Mouse (Mus musculus): ENCODE data around the gene Arhgef15. TPM values are rescaled to one million over a fixed set of nuclear protein-coding genes. Genes with fewer than 3 reads are reported as not detected.
"Not testable (repeated sequence)": the region's sequence is repeated elsewhere in the genome, so short reads cannot be mapped to it uniquely, and the experiment has no call there.

The Arhgef15 gene
- polyA plus RNA-seq (2015; fragmentation: Nextera tagmentation; extraction: Ambion mirVana), result 1.8 TPM in 2 replicates

DNA sequence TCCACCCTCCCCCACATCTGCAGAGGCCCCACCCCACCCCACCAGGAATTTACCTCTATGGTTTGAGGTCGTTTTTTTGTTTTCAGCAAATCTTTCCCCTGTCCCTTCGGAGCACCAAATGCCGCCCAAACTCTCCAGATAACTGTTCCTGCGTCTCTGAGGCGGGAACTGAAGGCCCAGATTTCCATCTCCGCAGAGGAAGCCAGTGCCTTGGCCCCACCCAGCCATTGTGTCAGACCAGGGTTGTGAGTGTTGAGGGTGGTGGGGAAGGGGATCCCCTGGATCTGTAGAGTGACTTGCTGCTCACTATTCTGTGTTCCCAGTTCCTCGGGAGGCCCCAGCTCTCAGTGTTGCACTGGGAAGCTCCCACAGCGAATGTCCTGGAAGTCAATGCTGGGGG lies at the start of gene Arhgef15:
Gene Arhgef15 (minus strand): TSS at position 173 of the 400 bp plus-strand sequence.
- H3K4me1 ChIP-seq (ENCODE audit: insufficient read depth), result peaks cover 8% of the 10 kb centered on the region
- peak within 1 kb of the TSS; percentile 24; the same call in 1 of the 2 replicates for H3K27ac ChIP-seq (ENCODE audit: low read depth)
- 55% methylated on average over 8 of the region's 8 CpGs for WGBS (ENCODE audit: insufficient replicate concordance)
- H3K4me2 ChIP-seq (ENCODE audit: low read depth, low read length), result peak within 1 kb of the TSS; percentile 35
- H3K9ac ChIP-seq (replicated peaks), result 0 out of 2 replicates have a peak within 1 kb of the TSS, but pooled peaks have one; percentile 16
- H3K9me3 ChIP-seq (ENCODE audit: low read length), result no peaks in the 10 kb centered on the region
- DNase-seq (no peak), ATAC-seq (no peak)
- 0 out of 2 replicates have a peak within 1 kb of the TSS, but pooled peaks have one; percentile 13 for H3K4me3 ChIP-seq (ENCODE audit: low read depth, low read length)
- H3K27me3 ChIP-seq (ENCODE audit: insufficient read depth, low read length), result peaks cover 35% of the 10 kb centered on the region
- H3K36me3 ChIP-seq (replicated peaks; ENCODE audit: insufficient read depth, low read length), result no peaks in the 10 kb centered on the region
- no peak for TF ChIP-seq CTCF (IDR thresholded peaks at IDR 0.05; ENCODE audit: low read depth)
- no peak for TF ChIP-seq EP300 (IDR thresholded peaks at IDR 0.05; ENCODE audit: low read depth)

DNA sequence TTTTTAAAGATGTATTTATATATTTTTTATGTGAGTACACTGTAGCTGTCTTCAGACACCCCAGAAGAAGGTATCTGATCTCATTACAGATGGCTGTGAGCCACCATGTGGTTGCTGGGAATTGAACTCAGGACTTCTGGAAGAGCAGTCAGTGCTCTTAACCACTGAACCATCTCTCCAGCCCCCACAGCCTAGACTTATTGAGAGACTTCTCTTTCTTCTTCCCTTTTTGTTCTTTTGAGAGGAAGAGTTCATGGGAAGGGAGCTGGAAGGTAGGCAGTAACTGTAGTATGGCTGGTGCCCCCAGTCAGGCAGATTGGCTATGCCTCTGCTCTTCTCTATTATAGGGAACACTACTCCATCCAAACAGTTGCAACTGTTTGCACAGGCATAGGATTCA lies 49.3 kb upstream of the Arhgef15 start:
- not testable (repeated sequence) for H3K27ac ChIP-seq (ENCODE audit: low read depth); H3K27me3 ChIP-seq (ENCODE audit: insufficient read depth, low read length); H3K9ac ChIP-seq (replicated peaks); ATAC-seq; DNase-seq; H3K9me3 ChIP-seq (ENCODE audit: low read length); H3K4me2 ChIP-seq (ENCODE audit: low read depth, low read length)
- peaks cover 10% of the 10 kb centered on the region for H3K4me1 ChIP-seq (ENCODE audit: insufficient read depth)
- peaks cover 16% of the 10 kb centered on the region for H3K36me3 ChIP-seq (replicated peaks; ENCODE audit: insufficient read depth, low read length)
- H3K4me3 ChIP-seq (ENCODE audit: low read depth, low read length), result 0 out of 2 replicates have a peak overlapping the region, but pooled peaks have one; percentile 86

DNA sequence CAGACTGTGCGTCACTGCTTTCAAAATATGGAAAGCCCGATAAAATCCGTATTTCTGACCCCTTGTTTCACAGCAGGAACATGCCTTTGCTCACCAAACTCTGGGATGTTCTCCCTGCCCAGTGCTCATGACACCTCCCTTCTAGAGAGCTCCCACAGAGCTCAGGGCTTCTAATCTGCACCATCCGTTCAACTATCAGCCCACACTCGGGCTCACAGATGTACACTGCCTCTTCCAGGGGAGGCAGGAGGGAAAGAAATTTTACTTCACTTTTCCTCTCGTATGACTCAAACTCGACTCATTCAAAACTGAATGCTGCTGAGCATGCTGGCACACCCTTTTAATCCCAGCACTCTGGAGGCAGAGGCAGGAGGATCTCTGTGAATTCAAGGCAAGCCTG lies 47.9 kb upstream of the Arhgef15 start:
- TF ChIP-seq CTCF (IDR thresholded peaks at IDR 0.05; ENCODE audit: low read depth) (no peak), EP300 (IDR thresholded peaks at IDR 0.05; ENCODE audit: low read depth) (no peak)
- Histone ChIP-seq H3K9ac (replicated peaks) (no peak overlapping the region; the same call in 1 of the 2 replicates), H3K4me2 (ENCODE audit: low read depth, low read length) (no peak overlapping the region), H3K4me1 (ENCODE audit: insufficient read depth) (peaks cover 10% of the 10 kb centered on the region), H3K27me3 (ENCODE audit: insufficient read depth, low read length) (no peaks in the 10 kb centered on the region), H3K27ac (ENCODE audit: low read depth) (no peak overlapping the region), H3K9me3 (ENCODE audit: low read length) (no peaks in the 10 kb centered on the region), H3K36me3 (replicated peaks; ENCODE audit: insufficient read depth, low read length) (peaks cover 29% of the 10 kb centered on the region), H3K4me3 (ENCODE audit: low read depth, low read length) (no peak overlapping the region)
- ATAC-seq, result peak; percentile 32; the same call in 1 of the 2 replicates
- 61% methylated on average over 7 of the region's 7 CpGs for WGBS (ENCODE audit: insufficient replicate concordance)
- DNase-seq, result no peak

DNA sequence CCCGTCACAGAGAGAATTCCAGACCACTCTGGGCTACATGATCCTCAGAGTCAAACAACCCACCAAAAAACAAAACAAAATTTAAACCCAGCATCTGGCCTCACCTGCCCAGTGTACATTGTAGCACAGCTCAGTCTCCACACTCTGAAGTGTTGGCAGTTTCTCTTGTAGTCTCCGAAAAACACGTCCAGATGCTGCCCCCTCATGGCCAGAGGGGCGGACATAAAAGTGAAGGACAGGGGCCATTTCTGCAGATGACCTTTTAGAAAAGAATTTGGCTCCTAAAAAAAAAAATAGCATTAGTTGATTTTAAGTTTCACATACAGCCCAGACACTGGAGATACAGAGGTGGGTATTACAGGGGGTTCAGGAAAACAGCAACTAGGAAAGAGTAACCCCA lies 46.3 kb upstream of the Arhgef15 start:
- Histone ChIP-seq H3K9me3 (ENCODE audit: low read length) (no peaks in the 10 kb centered on the region), H3K36me3 (replicated peaks; ENCODE audit: insufficient read depth, low read length) (peaks cover 40% of the 10 kb centered on the region), H3K9ac (replicated peaks) (no peak overlapping the region), H3K4me1 (ENCODE audit: insufficient read depth) (peaks cover 10% of the 10 kb centered on the region), H3K4me3 (ENCODE audit: low read depth, low read length) (no peak overlapping the region), H3K27ac (ENCODE audit: low read depth) (no peak overlapping the region), H3K4me2 (ENCODE audit: low read depth, low read length) (no peak overlapping the region), H3K27me3 (ENCODE audit: insufficient read depth, low read length) (no peaks in the 10 kb centered on the region)
- ATAC-seq, result no peak
- TF ChIP-seq CTCF (IDR thresholded peaks at IDR 0.05; ENCODE audit: low read depth) (peak; percentile 45), EP300 (IDR thresholded peaks at IDR 0.05; ENCODE audit: low read depth) (no peak)
- DNase-seq, result no peak
- whole genome bisulfite sequencing (ENCODE audit: insufficient replicate concordance), result 59% methylated on average over 4 of the region's 4 CpGs

DNA sequence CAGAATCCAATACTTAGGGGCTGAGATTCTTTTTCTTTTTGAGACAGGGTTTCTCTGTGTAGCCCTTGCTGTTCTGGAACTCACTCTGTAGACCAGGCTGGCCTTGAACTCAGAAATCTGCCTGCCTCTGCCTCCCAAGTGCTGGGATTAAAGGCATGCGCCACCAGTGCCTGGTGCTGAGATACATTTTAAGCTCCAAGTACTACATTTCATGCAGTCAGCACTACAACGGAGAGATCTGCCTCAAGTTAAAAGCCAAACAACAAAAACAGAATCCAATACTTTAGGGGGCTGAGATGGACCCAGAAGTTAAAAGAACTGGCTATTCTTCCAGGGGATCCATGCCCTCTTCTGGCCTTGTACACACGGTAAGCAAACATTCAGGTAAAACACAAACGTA lies 45.5 kb upstream of the Arhgef15 start:
- DNase-seq; ATAC-seq; H3K4me1 ChIP-seq (ENCODE audit: insufficient read depth); H3K4me3 ChIP-seq (ENCODE audit: low read depth, low read length); H3K27me3 ChIP-seq (ENCODE audit: insufficient read depth, low read length); H3K9me3 ChIP-seq (ENCODE audit: low read length); H3K27ac ChIP-seq (ENCODE audit: low read depth); H3K4me2 ChIP-seq (ENCODE audit: low read depth, low read length); H3K9ac ChIP-seq (replicated peaks): not testable (repeated sequence)
- WGBS (ENCODE audit: insufficient replicate concordance), result 88% methylated on average over 4 of the region's 4 CpGs
- H3K36me3 ChIP-seq (replicated peaks; ENCODE audit: insufficient read depth, low read length), result peaks cover 48% of the 10 kb centered on the region

DNA sequence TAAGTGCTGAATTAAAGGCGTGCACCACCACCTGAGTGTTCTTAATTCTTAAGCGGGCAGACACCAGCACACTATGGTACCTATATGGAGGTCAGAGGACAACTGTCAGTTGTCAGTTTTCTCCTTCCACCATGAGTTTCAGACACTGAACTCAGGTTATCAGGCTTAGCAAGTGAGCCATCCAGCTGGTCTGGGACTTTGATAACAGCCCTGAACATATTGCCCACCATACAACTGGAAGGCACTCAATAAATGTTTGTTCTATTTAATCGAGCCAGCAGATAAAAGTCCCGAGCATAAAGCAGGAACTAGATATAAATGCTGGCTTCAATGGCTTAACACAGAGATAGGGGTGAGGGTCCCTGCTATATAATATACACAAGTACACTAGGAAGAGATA lies 39.8 kb upstream of the Arhgef15 start:
- Histone ChIP-seq H3K27me3 (ENCODE audit: insufficient read depth, low read length) (no peaks in the 10 kb centered on the region), H3K4me1 (ENCODE audit: insufficient read depth) (no peaks in the 10 kb centered on the region), H3K4me3 (ENCODE audit: low read depth, low read length) (no peak overlapping the region), H3K36me3 (replicated peaks; ENCODE audit: insufficient read depth, low read length) (peaks cover 84% of the 10 kb centered on the region), H3K4me2 (ENCODE audit: low read depth, low read length) (no peak overlapping the region), H3K9ac (replicated peaks) (peak overlapping the region; percentile 11; the same call in 1 of the 2 replicates), H3K27ac (ENCODE audit: low read depth) (no peak overlapping the region), H3K9me3 (ENCODE audit: low read length) (no peaks in the 10 kb centered on the region)
- ATAC-seq (no peak), DNase-seq (no peak)
- TF ChIP-seq CTCF (IDR thresholded peaks at IDR 0.05; ENCODE audit: low read depth) (no peak), EP300 (IDR thresholded peaks at IDR 0.05; ENCODE audit: low read depth) (no peak)
- WGBS (ENCODE audit: insufficient replicate concordance), result 76% methylated on average over 4 of the region's 4 CpGs

DNA sequence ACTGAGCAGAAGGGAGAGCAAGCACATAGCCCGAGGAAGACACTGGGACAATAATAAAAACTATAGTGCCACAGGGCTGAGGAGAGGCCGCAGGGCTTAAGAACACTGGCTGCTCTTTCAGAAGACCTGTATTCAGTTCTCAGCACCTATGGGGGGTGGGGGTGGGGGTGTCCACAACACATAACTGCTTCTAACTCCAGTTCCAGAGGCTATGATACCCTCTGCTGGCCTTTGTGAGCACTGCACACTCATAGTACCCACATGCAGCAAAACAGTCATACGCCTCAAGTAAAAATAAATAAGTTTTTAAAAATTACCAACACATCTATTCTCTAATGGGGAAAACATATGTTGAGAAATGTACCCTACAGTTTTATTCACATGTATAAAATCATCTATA lies 37.1 kb upstream of the Arhgef15 start:
- H3K4me3 ChIP-seq (ENCODE audit: low read depth, low read length), result no peak overlapping the region
- no peaks in the 10 kb centered on the region for H3K4me1 ChIP-seq (ENCODE audit: insufficient read depth)
- H3K27me3 ChIP-seq (ENCODE audit: insufficient read depth, low read length), result no peaks in the 10 kb centered on the region
- TF ChIP-seq EP300 (IDR thresholded peaks at IDR 0.05; ENCODE audit: low read depth) (no peak), CTCF (IDR thresholded peaks at IDR 0.05; ENCODE audit: low read depth) (peak; percentile 45)
- ATAC-seq (no peak), DNase-seq (no peak)
- no peak overlapping the region for H3K27ac ChIP-seq (ENCODE audit: low read depth)
- H3K4me2 ChIP-seq (ENCODE audit: low read depth, low read length), result no peak overlapping the region
- 89% methylated on average over 3 of the region's 3 CpGs for WGBS (ENCODE audit: insufficient replicate concordance)
- H3K36me3 ChIP-seq (replicated peaks; ENCODE audit: insufficient read depth, low read length), result peaks cover 79% of the 10 kb centered on the region
- H3K9ac ChIP-seq (replicated peaks), result no peak overlapping the region
- H3K9me3 ChIP-seq (ENCODE audit: low read length), result no peaks in the 10 kb centered on the region

Data from liver, postnatal 0 days (tissue).